Mouse (Mus musculus) intestine, postnatal 0 days (tissue): ENCODE measurements around the gene Ccdc58. TPM values are rescaled to one million over a fixed set of nuclear protein-coding genes. Genes with fewer than 3 reads are reported as not detected.
"Not testable (repeated sequence)": the region's sequence is repeated elsewhere in the genome, so short reads cannot be mapped to it uniquely, and the experiment has no call there.

Source experiments
- ATAC-seq: fragments of 200-750 bp; cut with Nextera tagmentation; 2 replicates; pipeline ENCODE4 v1.8.0; 2017; ENCODE audit warnings: mild to moderate bottlenecking, moderate TSS enrichment, moderate library complexity
- H3K27ac ChIP-seq: fragments of 300-500 bp; sonication (generic); 2 replicates; pipeline ENCODE4 v1.5.1; 2014; ENCODE audit warnings: mild to moderate bottlenecking, low read depth, low read length, moderate library complexity
- H3K27me3 ChIP-seq: fragments of 300-500 bp; sonication (generic); replicated peaks from 2 replicates; pipeline ENCODE4 v1.6.1; 2014; ENCODE audit warnings: low read length, mixed read lengths; ENCODE audit not compliant: control insufficient read depth, insufficient read depth
- H3K36me3 ChIP-seq: fragments of 300-500 bp; sonication (generic); 2 replicates; pipeline ENCODE4 v1.6.1; 2014; ENCODE audit warnings: mild to moderate bottlenecking, moderate library complexity; ENCODE audit not compliant: control insufficient read depth, insufficient read depth
- H3K4me1 ChIP-seq: fragments of 300-500 bp; sonication (generic); replicated peaks from 2 replicates; pipeline ENCODE4 v1.6.1; 2014; ENCODE audit warnings: antibody characterized with exemption, low read length, mixed read lengths; ENCODE audit not compliant: control insufficient read depth, insufficient read depth
- H3K4me2 ChIP-seq: fragments of 300-500 bp; sonication (generic); replicated peaks from 2 replicates; pipeline ENCODE4 v1.6.1; 2014; ENCODE audit warnings: low read depth, mild to moderate bottlenecking, moderate library complexity
- H3K4me3 ChIP-seq: fragments of 300-500 bp; sonication (generic); 2 replicates; pipeline ENCODE4 v1.5.1; 2014; ENCODE audit warnings: low read depth, low read length
- H3K9ac ChIP-seq: fragments of 300-500 bp; sonication (generic); 2 replicates; pipeline ENCODE4 v1.6.1; 2014; ENCODE audit warnings: mild to moderate bottlenecking, low read depth, low read length
- H3K9me3 ChIP-seq: fragments of 300-500 bp; sonication (generic); 2 replicates; pipeline ENCODE4 v1.6.1; 2016; ENCODE audit warnings: mixed run types; ENCODE audit not compliant: control insufficient read depth
- CTCF ChIP-seq: sonication (generic); IDR thresholded peaks from 2 replicates; pipeline ENCODE4 v1.5.1; 2016; ENCODE audit warnings: low read depth, mild to moderate bottlenecking, control low read depth, antibody characterized with exemption, moderate library complexity
- WGBS: fragments of 180-500 bp; shearing (Covaris S2); extraction: QIAGEN DNeasy Blood & Tissue Kit; methylation state at CpG from one replicate; pipeline ENCODE4 v1.1.7; 2014; 5-methylcytosine and 5-hydroxymethylcytosine counted together
- polyA plus RNA-seq: library from polyadenylated mRNA; unstranded; fragments of >200 nt; fragmentation: Nextera tagmentation; extraction: Ambion mirVana; gene quantifications from 2 replicates; pipeline ENCODE4 v1.2.1, GENCODE M21; 2015

Ccdc58 gene
- polyA plus RNA-seq, 1 experiment from 2014 or later, result 64.6 TPM

DNA sequence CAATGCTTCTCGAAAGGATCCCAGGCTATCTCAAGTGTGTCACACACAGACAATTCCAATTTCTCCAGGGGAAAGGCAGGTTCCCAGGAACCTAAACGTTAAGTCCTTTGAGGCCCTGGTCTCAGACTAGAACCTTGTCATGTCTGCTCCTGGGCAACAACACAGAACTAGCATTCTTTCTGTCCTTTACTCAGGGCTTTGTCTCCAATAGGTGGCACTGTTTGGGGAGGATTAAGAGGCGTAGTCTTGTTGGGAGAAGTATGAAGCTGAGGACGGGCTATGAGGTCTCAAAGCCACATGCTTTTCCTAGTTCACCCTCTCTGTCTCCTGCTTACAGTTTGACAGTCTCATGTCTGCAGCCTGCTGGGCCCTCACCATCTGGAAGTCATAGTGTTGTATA, 23.9 kb upstream of the Ccdc58 start:
- Histone ChIP-seq H3K9me3 (no peaks in the 10 kb centered on the region), H3K4me3 (no peak overlapping the region), H3K27me3 (no peaks in the 10 kb centered on the region), H3K4me2 (no peak overlapping the region), H3K27ac (no peak overlapping the region), H3K4me1 (no peaks in the 10 kb centered on the region), H3K9ac (no peak overlapping the region), H3K36me3 (peaks cover 76% of the 10 kb centered on the region)
- WGBS, result 89% methylated on average over 4 of the region's 4 CpGs
- ATAC-seq, result no peak
- TF ChIP-seq CTCF, result peak; percentile 40

- H3K27ac ChIP-seq, result no peak overlapping the region
- no peak for TF ChIP-seq CTCF
- peaks cover 52% of the 10 kb centered on the region for H3K36me3 ChIP-seq
- 92% methylated on average over 6 of the region's 6 CpGs for WGBS
- H3K9me3 ChIP-seq, result no peaks in the 10 kb centered on the region
- H3K9ac ChIP-seq, result no peak overlapping the region
- no peak for ATAC-seq
- no peaks in the 10 kb centered on the region for H3K4me1 ChIP-seq
- no peak overlapping the region for H3K4me3 ChIP-seq
- H3K4me2 ChIP-seq, result no peak overlapping the region
- no peaks in the 10 kb centered on the region for H3K27me3 ChIP-seq
Observed at GRCm38 (mm10) chr16:36051491-36051890, 20.0 kb upstream of the Ccdc58 start.

- Histone ChIP-seq H3K9me3 (no peaks in the 10 kb centered on the region), H3K27me3 (no peaks in the 10 kb centered on the region), H3K36me3 (peaks cover 33% of the 10 kb centered on the region), H3K4me1 (no peaks in the 10 kb centered on the region), H3K9ac (no peak overlapping the region), H3K4me2 (no peak overlapping the region), H3K4me3 (no peak overlapping the region), H3K27ac (no peak overlapping the region)
- ATAC-seq, result no peak
- 80% methylated on average over 6 of the region's 6 CpGs for WGBS
- TF ChIP-seq CTCF, result no peak
Observed at GRCm38 (mm10) chr16:36053524-36054275, 17.8 kb upstream of the Ccdc58 start.

- no peak overlapping the region for H3K27ac ChIP-seq
- TF ChIP-seq CTCF, result no peak
- no peaks in the 10 kb centered on the region for H3K9me3 ChIP-seq
- H3K4me3 ChIP-seq, result no peak overlapping the region
- no peak for ATAC-seq
- WGBS, result 96% methylated on average over 8 of the region's 8 CpGs
- H3K4me2 ChIP-seq, result no peak overlapping the region
- H3K4me1 ChIP-seq, result no peaks in the 10 kb centered on the region
- H3K9ac ChIP-seq, result no peak overlapping the region
- no peaks in the 10 kb centered on the region for H3K27me3 ChIP-seq
- peaks cover 20% of the 10 kb centered on the region for H3K36me3 ChIP-seq
Observed at GRCm38 (mm10) chr16:36054920-36055319, 16.6 kb upstream of the Ccdc58 start.

GRCm38 (mm10) chr16:36056416-36056815, 15.1 kb upstream of the Ccdc58 start:
- ATAC-seq, result no peak
- H3K9ac ChIP-seq, result no peak overlapping the region
- 89% methylated on average over 11 of the region's 11 CpGs for WGBS
- no peaks in the 10 kb centered on the region for H3K27me3 ChIP-seq
- H3K4me2 ChIP-seq, result no peak overlapping the region
- H3K4me1 ChIP-seq, result no peaks in the 10 kb centered on the region
- H3K27ac ChIP-seq, result no peak overlapping the region
- H3K36me3 ChIP-seq, result peaks cover 13% of the 10 kb centered on the region
- H3K4me3 ChIP-seq, result no peak overlapping the region
- no peak for TF ChIP-seq CTCF
- H3K9me3 ChIP-seq, result no peaks in the 10 kb centered on the region

DNA sequence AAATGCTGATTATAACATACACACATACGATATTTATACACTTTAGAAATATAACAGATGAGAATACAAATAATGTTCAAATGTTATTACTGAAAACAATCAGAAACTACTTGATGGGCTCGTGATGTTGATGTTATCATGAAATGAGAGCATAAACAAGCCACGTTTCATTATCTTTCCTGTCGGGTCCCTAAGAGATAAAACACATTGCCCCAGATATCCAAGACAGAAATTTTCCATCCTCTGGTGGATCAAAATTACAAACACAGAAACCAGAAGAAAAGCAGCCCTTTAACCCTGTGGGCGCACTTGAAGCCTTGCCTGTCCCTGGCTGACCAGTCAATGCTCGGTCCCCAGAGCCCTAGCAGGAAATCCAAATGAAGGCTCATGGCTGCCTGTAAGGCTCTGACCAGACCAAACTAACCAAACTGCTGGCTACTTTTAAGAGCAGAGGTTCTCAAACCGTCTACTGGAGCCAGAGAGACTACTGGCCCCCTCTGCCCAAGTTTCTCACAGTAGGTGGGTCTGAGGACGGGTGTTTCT, 13.5 kb upstream of the Ccdc58 start:
- WGBS, result 54% methylated on average over 8 of the region's 8 CpGs
- Histone ChIP-seq H3K36me3 (0 out of 2 replicates have a peak, but pooled peaks cover 5% of the 10 kb centered on the region), H3K4me3 (no peak overlapping the region), H3K27ac (no peak overlapping the region), H3K4me2 (no peak overlapping the region), H3K9ac (no peak overlapping the region), H3K4me1 (no peaks in the 10 kb centered on the region), H3K9me3 (no peaks in the 10 kb centered on the region), H3K27me3 (no peaks in the 10 kb centered on the region)
- no peak for ATAC-seq
- TF ChIP-seq CTCF, result no peak

DNA sequence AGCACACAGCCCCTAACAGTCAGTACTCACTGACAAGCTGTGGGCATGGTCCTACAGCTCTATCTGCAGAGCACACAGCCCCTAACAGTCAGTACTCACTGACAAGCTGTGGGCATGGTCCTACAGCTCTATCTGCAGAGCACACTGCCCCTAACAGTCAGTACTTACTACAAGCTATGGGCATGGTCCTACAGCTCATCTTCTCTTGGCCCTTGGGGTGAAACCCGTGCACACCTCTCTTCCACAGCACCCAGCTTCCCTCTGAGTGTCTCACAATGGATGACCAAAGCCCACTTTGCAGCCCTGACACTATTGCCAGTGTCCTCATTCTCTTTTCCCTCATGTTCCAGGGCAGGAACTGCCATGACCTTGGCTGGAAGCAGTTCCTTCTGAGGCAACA, 9.0 kb upstream of the Ccdc58 start:
- 81% methylated on average over 1 of the region's 1 CpGs for WGBS
- ATAC-seq, H3K36me3 ChIP-seq, H3K4me1 ChIP-seq, H3K9me3 ChIP-seq, H3K27ac ChIP-seq, H3K4me2 ChIP-seq, H3K9ac ChIP-seq, H3K4me3 ChIP-seq, H3K27me3 ChIP-seq: not testable (repeated sequence)
